Mouse (Mus musculus) spleen, postnatal 14 days (tissue): ENCODE results near the gene Sptbn4.

Source experiments
- DNase-seq, 2 experiments: peaks; one replicate each; pipeline ENCODE4 v3.0.0; 2021 to 2022; ENCODE audit warnings: low spot score in 2 of 2

Gene Sptbn4

DNA sequence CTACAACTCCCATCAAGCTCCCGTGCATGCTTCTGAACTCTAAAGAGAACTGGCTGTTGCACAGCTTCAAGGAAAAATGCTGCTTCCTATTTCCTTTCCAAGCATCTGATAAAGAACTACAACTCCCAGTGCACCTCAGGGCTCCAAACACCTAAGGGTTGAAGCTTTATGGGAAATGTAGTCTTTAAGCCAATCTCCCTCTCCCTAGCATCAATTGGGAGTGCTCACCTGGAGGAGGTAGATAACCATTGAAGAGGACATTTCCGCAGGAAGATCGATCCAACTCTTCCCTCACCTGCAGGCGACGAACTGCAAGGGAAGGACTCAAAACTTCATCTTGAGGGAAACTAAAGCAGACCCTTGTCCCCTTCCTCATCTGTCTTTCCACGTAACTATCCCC, 93.3 kb downstream of the Sptbn4 start:
- DNase-seq = no peak

DNA sequence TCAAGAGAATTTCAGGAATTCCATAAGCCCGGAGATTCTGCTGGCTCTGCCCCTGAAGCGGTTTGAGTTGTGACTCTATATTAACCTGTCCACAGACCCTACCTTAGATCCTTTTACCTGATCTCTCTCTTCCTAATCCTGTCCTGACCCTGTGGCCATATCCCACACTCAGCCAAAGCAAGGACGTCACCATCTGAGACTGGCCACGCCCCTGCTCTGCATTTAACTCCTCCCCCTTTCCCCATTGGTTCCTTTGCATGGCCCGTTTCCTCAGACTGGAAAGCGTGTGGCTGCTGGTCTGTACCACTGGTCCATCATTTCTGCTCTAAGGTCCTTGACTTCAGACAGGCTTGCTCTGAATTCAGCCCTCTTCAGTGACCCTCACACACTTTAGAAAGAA, 102.0 kb downstream of the Sptbn4 start:
- DNase-seq = no peak

DNA sequence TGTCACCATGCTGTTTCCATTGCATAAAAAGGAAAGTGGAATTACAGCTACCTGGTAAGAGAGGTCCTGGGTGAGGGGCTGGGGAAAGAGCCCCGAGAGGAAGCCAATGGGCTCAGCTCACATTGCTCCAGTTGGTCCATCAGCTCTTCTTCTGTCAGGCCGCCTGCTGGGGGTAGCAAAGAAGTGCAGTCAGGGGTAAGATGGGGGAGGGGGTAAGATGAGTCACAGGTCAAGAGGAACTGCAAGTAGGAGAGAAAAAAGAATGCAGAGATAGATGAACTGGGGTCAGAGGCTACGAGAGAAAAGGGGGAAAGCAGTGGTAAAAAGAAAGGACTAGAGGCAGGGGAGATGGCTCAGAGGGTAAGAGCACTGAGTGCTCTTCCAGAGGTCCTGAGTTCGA, 104.9 kb downstream of the Sptbn4 start:
- DNase-seq = no peak

DNA sequence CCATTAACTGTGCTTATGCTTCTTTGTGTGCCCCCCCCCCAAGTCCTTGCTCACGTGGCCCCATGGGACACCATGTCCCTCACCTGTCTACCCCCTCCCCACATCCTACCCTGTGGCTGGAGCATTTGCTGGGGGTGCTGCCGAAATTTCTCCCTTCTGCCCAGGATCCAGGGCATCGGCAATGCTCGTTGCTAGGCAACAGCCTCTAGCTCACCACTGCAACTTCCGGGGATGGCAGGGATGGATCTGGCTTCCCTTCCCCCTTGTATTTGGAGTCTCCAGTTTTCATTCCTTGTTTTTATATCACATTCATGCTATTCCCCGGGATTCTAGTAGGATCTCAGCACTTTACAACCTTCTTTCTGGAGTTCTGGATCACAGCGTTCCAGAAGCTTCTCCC, 108.0 kb downstream of the Sptbn4 start:
- DNase-seq = no peak

DNA sequence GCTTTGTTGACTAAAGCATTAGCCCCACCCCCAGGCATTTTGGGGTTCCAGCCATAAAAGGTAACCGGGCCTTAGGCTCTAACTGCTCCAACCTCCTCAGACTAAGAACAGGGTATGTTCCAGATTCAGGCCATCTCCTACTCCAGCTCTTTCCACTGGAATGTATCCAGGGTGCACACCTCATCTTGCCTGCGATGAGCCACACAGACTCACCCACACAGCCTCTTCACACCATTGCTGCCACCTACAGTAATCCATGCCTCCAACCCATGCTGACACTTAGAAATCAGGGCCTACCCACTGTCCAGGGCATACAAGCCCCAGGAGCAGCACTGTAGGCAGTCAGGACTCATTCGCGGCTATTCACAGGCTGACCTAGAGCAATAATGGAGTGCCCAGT, 108.4 kb downstream of the Sptbn4 start:
- DNase-seq = no peak

DNA sequence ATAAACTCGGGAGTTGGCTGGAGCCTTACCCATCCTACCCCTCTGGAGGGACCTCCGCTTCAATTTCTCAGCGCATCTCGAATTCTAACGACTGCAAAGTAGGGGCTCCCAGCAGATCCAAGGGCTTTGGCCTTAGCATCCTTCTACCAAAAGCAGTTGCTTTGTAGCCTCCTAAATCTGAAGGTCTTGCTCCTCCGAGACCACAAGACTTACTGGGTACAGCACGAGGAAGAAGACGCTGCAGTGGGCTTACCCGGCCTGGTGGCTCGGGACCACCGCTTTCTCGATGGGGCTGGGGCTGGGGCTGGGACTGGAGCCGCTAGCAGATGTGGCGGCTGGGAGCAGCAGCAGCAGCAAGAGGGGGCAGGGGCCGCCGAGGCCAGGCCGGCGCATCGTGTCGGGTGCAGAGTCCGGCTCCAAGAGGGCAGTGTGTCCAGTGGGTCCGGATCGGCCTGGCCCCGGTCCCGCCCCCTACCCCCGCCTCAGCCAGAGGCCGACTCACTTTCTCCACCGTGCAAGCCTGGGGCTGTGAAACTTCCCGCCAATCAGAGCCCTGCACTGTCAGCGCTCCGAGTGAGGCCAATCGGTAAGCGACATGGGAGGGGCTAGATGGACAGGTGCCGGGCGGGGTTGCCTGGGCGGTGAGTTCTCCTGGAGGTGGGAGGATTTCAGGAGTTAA, 110.2 kb downstream of the Sptbn4 start, which contains the start of gene Ltbp4:
Gene Ltbp4, minus strand, starts transcription at position 518 of the 679 bp plus-strand sequence.
- no peak for DNase-seq

DNA sequence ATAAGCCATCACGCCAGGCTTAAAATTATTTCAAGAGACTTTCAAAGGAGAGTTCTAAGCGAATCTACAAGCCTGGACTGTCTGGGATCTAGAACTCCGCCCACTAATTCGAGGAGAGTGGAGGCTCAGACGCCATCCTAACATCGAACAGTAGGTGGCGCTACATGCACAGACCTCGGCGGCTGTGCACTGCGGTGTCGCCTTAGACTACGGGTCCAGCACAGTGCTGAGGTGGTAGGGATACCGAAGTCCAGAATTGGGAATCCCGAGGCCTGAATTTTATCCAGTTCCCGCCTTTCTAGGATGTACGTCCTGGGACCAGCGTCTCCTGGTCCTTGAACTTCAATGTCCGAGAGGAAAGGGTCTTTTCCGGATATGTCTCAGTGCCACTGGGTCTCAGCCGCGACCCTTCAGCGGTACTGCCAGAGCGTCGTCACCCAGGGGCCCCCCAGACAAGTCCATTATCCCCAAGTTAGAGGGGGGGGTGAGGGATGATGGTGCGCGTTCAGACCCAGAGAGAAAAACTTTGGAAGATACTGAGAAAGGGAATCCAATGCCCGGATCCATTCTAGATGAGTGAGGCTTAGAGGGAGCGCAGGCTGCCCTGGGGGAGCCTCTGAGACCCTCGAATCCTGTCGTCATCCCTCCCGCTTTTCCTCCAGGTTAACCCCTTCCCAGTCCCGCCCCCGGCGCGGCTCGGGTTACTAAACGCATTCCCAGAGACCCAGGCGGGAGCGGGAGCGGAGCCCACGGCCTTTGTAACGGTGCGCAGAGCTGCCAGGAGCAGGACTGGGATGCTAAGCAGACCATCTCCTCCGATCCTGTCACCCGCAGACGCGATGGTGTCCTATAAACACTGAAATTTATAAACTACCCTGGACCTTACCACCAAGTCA, 111.3 kb downstream of the Sptbn4 start:
- DNase-seq = peak; percentile 69 to 84

DNA sequence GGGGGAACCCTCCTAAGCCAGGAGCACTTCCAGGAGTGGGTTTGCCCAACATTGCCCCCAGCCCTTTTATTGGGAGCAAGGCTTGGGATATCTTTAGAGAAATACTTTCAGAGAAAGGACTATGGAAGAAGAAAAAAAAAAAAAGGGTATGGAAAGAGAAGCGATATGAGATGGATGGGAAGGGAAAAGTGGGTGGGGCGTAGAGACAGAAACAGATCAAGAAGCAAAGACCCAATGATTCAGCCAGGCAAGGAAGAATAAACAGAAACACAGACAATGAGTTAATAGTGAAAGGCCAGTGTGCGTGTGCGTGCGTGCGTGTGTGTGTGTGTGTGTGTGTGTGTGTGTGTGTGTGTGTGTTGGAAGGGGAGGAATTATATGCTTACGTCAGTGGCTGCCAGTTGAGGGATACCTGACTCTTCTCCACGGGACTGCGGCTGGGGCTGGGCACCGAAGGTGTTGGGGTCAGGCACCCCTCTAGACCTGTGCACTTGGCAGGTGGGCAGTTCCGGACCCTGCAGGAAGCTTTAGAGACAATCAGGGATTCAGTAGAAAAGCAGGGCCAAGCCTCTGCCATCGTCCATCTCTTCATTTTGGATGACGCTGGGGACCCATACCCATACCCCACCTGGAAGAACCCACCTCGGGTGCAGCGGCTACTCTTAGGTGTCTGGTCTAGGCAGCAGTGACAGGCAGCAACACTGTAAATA, 112.3 kb downstream of the Sptbn4 start:
- no peak for DNase-seq

DNA sequence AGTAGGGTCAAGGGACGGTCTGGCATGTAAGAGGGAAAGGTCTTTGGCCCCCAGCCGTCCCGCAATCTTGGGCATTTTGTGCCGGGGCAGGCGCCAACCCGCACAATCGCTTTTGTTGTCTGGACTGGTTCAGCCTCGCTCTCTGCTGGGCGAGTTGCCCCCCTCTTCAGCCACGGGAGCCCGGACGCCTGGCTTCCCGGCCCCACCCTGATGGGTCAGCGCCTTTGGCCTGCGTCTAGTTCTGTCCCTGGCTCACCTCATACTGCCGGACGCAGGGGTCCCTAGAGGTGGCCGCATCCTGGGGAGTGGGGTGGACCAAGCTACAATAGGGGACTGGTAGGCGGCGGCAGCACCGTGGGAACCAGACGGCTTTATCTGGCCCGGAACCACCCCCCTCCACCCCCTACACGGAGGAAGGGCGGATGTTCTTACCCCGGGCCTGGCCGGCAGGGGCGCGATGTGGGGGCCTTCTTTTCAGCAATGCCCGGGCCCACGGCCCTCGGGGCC, 113.0 kb downstream of the Sptbn4 start:
- no peak for DNase-seq

DNA sequence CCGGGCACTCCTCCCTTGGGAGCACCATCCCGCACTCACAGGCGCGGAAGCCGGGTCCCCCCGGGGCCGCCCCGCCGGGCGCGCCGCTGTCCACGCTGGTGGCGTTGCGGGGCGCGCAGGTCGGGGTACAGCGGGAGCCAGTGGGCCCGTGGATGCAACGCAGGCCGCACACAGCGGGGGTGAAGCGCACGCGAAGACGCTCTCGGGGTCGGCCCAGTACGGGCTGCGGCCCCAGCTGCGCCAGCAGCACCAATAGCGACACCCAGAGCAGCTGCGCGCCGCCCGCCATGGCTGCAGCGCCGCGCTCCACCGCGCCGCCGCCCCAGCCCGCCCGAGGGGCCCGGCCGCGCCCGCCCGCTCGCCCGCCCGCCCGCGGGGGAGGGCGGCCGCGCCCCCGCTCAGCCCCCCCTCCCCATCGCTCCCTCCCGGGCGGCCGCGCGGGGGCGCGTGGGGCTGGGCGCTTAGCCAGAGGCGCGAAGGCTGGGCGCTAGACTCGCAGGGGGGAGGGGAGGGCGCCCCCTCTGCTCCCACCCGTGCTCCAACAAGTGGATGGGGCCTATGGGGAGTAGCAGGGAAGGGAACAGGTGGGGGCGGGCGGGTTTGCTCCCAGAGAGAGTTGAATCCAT, 114.1 kb downstream of the Sptbn4 start:
- no peak for DNase-seq

DNA sequence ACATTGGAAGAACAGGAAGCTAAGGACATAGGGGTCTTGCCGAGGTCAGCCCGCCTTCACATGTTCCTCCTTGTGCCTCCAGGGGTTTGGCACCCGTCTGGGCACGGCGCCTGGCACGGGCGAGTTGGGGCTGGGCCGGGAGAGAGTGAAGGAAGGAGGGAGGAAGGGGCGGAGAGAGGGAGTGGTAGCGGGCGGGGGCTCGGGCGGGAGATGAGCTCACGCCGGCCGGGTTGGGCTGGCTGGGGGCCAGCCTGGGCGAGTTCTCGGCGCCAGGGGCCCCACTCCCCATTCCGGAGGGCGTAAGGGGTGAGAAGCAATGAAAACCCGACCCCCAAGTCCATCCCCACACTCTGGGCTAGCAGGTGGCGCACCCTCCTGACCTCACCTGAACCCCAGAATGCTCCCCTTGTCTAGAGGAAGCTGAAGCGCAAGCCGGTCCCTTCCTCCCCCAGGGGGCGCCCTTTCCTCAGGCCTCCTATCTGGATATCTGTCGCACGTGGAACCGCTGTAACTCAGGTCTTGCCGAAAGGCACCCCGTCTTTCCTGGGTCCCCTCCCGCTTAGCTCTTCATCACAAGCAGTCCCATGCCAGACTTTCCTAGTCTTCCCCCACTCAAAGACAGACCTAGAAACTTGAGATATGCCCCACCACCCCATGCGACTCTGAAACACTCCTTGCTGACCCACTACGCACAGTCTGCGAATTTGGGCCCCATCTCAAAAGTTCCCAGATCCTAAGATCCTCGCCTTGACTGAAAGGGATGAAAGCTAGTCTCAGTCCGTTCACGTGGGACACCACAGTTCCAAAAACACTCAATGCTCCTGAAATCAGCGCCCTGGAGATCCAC, 114.9 kb downstream of the Sptbn4 start:
- peak; percentile 78 to 86 for DNase-seq

DNA sequence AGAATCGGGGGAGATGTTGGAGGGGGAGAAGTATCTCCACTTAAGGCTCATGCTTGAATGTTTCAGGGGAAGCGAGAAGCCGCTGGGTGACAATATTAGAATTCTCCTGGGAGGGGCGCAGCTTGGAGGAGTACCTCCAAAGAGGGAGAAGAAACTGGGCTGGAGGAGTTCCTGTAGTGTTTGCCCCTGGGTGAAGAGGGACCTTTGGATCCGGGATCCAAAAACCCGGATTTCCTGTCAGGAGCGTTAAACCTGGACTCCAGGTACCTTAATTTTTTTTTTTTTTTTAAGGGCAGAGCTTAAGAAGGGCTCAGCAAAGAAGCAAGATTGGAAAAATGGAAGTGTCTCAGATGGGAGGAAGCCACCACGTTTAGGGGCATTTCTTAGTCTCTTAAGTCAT, 115.6 kb downstream of the Sptbn4 start:
- DNase-seq = no peak

DNA sequence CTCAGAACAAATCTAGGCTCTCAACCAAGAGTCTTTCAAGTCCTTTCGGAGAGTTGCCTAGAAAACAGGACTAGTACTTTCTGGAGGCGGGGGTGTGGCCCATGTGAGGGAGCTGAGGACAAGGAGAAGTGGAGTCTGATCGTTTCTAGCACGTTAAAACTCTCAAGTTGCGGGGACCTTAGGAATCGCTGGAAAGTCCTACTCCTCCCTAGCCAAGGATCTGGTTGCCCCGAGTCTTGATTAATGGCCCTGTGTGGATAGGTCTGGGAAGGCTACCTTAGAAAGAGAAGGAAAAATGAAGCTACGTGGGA, 116.0 kb downstream of the Sptbn4 start:
- no peak for DNase-seq

DNA sequence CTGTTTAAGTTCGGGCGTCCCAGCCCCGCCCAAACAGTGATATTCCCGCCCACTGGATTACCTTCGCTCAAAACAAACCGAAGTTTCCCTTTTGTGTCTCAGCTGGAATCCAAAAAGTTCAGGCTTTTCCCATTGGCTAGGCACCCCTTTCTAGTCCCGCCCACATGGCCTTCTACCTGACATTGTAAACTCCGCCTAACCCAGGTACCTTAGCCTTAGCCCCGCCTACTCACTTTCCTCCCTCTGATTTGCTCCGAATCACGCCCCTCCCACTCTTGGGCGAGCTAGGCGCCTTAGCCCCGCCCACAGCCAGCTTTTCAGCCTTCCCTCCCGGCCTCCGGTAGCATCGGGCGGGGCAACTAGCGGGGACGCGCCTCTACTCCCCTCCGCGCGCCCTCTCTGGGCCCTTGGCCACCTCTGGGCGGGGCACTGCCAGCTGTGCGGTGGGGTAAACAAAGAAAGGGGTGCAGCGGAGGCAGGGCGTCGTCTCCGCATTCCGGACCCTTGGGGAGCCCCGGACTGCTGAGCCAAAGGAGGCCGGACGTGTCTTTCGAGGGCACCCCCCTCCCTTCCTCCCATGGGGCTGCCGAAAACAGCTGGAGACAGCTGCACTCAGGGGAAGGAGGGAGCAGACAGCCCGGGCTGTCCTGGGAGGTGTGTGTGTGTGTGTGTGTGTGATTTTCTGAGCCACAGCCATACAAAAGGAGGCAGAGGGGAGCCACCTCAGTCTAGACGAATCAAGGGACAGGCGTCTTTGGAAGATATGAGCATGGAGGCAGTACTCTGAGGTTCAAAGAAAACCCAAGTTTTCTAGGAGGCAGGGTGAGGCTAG, 116.6 kb downstream of the Sptbn4 start:
- peak; percentile 72 to 81 for DNase-seq

DNA sequence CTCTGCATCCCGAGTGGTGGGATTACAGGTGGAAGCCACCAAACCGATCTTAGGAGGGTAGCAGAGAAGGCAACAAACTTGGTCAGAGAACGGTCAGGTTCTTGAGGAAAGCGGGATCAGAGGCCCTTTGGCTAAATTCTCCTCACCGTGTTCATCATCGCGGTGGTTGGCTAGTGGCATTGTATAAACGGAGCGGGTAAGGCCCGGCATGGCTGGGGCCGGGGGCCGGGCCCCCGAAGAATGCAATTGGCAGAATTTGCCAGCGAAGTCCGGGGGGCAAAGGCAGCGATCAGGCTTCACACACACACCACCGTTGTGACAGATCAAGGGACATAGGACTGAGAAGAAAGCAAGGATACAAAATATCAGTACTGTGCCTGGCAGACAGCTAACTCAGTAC, 117.5 kb downstream of the Sptbn4 start:
- no peak for DNase-seq

DNA sequence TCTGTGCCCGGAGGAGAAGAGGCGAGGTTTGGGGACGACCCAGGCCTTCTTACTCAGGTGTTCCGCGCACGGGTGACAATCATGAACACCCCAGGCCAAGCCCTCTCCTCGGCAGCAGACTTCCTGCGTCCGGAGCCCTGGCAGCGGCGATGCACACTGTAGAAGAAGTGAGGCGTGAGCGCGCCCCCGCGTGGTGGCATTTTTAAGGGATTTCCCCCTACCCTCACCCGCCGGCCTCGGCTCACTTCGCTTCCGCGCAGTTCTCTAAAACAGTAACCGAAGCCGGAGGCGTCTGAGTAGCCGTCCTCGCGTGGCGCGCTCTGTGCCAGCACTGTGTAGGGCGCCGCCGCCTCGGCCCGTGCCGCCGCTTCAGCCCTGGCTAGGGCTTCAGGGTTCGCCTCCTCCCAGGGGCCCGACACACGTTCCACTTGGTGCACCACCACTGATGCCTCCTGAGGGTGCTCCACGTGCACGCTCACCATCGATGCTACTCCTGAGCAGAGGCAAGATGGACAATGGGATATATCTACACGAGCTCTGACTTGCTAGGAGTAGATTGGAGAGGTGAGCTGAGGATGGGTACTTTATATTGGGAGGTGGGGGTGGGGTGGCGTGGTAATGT, 118.0 kb downstream of the Sptbn4 start:
- peak; percentile 80 to 87 for DNase-seq

DNA sequence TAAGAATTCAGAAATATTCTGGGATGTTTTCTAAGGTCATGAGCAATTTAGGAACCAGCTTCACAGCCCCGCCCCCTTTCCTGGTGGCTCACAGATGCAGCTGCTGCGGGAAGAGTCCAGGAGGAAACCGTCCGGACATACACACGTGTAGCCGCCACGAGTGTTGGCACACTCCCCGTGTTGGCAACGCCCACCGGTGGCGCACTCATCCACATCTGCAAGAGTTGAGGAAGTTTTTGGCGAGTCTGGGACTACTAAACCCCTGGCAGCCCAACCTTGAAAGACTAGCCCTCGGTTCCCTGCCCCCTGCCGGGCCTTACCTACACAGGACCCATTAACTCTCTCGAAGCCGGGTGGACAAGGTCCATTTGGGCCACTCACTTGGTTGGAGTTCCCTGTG, 118.8 kb downstream of the Sptbn4 start:
- DNase-seq = no peak

DNA sequence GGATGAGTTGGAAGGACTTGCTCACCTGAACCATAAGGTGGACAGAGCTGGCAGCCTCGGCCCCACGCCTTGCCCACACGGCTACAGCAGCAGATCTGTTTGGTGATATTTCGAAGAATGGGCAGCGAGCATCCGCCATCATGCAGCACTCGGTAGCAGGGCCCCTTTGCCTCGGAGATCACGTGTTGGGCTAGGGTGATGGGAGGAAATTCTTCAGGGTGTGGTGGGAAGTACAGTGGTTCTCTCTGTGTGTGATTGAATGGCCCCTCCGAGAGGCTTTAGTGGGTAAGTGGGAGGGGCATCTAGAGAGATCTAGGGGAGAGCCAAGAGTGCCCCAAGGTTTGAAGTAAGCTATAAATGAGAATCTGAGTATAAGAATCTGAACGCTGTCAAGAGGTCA, 119.3 kb downstream of the Sptbn4 start:
- DNase-seq = no peak

DNA sequence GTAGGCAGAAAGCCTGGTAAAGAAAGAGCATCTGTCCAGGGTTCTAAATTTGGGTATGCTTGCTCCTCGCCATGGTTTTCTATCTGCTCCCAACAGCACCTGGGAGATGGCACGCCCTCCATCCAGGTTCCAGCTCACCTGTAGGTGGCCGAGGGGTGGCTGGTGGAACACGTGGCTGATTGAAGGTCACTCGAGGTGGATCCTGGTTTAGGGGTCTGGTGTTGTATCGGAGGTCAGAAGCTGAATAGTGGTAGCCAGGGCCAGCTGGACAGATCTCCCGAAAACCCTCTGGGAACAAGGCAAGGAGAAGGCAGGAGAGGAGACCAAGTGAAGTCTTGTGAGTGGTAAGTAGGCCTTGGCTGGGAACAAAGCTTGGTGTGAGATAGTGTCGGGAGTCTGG, 120.0 kb downstream of the Sptbn4 start:
- no peak for DNase-seq
